Mouse (Mus musculus): ENCODE measurements around the gene Pgp. TPM values are rescaled to one million over a fixed set of nuclear protein-coding genes. Genes with fewer than 3 reads are reported as not detected.

Pgp gene
- polyA plus RNA-seq, 1 experiment from 2014 or later: 71.1 TPM

DNA sequence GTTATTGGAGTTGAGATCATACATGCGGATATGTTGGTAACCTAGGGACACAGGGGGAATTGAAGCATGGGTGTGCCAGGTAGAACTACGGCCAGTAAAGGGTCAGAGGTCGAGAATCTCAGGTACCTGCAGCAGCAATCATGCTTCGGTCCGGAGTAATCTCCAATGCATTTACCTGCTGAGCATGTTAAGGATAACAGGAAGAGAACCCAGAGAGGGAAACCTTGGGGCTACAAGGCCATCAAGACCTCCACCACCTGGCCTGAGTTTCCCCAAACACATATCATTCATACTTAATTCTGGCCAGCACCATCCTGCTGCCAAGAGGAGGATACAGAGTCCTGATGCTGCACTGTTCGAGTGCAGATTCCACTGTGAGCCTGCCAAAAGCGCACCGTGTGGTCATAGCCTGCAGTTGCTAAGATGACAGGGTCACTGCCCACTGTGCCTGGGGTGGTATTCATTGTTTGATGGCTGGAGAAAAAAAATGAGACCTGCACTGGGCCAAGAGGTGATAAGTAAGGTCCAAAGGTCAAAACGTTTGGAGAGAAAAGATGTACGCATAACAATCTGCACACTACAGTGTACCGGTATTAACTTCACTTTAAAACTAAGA, 7.9 kb downstream of the Pgp start:
- H3K27me3 ChIP-seq (ENCODE audit: control insufficient read depth, insufficient read depth, low read length): no peaks in the 10 kb centered on the region
- H3K4me1 ChIP-seq (ENCODE audit: control insufficient read depth, insufficient read depth, low read length): peaks cover 7% of the 10 kb centered on the region
- H3K9ac ChIP-seq (ENCODE audit: low read length): peak overlapping the region; percentile 92
- 45% methylated on average over 11 of the region's 11 CpGs for WGBS
- H3K4me3 ChIP-seq (ENCODE audit: low read length): peak overlapping the region; percentile 88
- H3K27ac ChIP-seq (ENCODE audit: low read length): no peak overlapping the region
- peak overlapping the region; percentile 66 for H3K4me2 ChIP-seq (ENCODE audit: low read depth, low read length)
- H3K36me3 ChIP-seq (ENCODE audit: control insufficient read depth, insufficient read depth): peaks cover 28% of the 10 kb centered on the region
- no peaks in the 10 kb centered on the region for H3K9me3 ChIP-seq (replicated peaks; ENCODE audit: control insufficient read depth, low read length)
- no peak for ATAC-seq (replicated peaks; ENCODE audit: extremely low read depth, insufficient read depth, low FRiP score)

- Histone ChIP-seq H3K27ac (ENCODE audit: low read length) (peak within 1 kb of the TSS; percentile 95), H3K4me1 (ENCODE audit: control insufficient read depth, insufficient read depth, low read length) (peaks cover 7% of the 10 kb centered on the region), H3K9me3 (replicated peaks; ENCODE audit: control insufficient read depth, low read length) (no peaks in the 10 kb centered on the region), H3K36me3 (ENCODE audit: control insufficient read depth, insufficient read depth) (peaks cover 28% of the 10 kb centered on the region), H3K4me3 (ENCODE audit: low read length) (peak within 1 kb of the TSS; percentile 88), H3K4me2 (ENCODE audit: low read depth, low read length) (peak within 1 kb of the TSS; percentile 66), H3K9ac (ENCODE audit: low read length) (peak within 1 kb of the TSS; percentile 92), H3K27me3 (ENCODE audit: control insufficient read depth, insufficient read depth, low read length) (no peaks in the 10 kb centered on the region)
- under 1% methylated on average over 48 of the region's 48 CpGs for WGBS
- ATAC-seq (replicated peaks; ENCODE audit: extremely low read depth, insufficient read depth, low FRiP score): peak; percentile 93
These were observed 8.6 kb downstream of the Pgp start, which contains the start of gene Mlst8 for GRCm38 (mm10) chr17:24478663-24479380. Gene Mlst8 (minus strand): TSS chr17:24479078.

- Histone ChIP-seq H3K4me2 (ENCODE audit: low read depth, low read length) (peak overlapping the region; percentile 45; the same call in 1 of the 2 replicates), H3K4me3 (ENCODE audit: low read length) (peak overlapping the region; percentile 88), H3K27me3 (ENCODE audit: control insufficient read depth, insufficient read depth, low read length) (no peaks in the 10 kb centered on the region), H3K9ac (ENCODE audit: low read length) (no peak overlapping the region; the same call in 1 of the 2 replicates), H3K27ac (ENCODE audit: low read length) (no peak overlapping the region), H3K36me3 (ENCODE audit: control insufficient read depth, insufficient read depth) (peaks cover 27% of the 10 kb centered on the region), H3K9me3 (replicated peaks; ENCODE audit: control insufficient read depth, low read length) (no peaks in the 10 kb centered on the region), H3K4me1 (ENCODE audit: control insufficient read depth, insufficient read depth, low read length) (peaks cover 7% of the 10 kb centered on the region)
- 14% methylated on average over 1 of the region's 1 CpGs for WGBS
- ATAC-seq (replicated peaks; ENCODE audit: extremely low read depth, insufficient read depth, low FRiP score): no peak
These were observed 9.2 kb downstream of the Pgp start for GRCm38 (mm10) chr17:24479431-24479830.

GRCm38 (mm10) chr17:24480201-24480826, 10.1 kb downstream of the Pgp start:
- no peaks in the 10 kb centered on the region for H3K27me3 ChIP-seq (ENCODE audit: control insufficient read depth, insufficient read depth, low read length)
- H3K4me2 ChIP-seq (ENCODE audit: low read depth, low read length): no peak overlapping the region
- H3K9ac ChIP-seq (ENCODE audit: low read length): no peak overlapping the region
- H3K27ac ChIP-seq (ENCODE audit: low read length): no peak overlapping the region
- ATAC-seq (replicated peaks; ENCODE audit: extremely low read depth, insufficient read depth, low FRiP score): no peak
- WGBS: 43% methylated on average over 3 of the region's 3 CpGs
- peaks cover 9% of the 10 kb centered on the region for H3K4me1 ChIP-seq (ENCODE audit: control insufficient read depth, insufficient read depth, low read length)
- H3K36me3 ChIP-seq (ENCODE audit: control insufficient read depth, insufficient read depth): peaks cover 18% of the 10 kb centered on the region
- H3K9me3 ChIP-seq (replicated peaks; ENCODE audit: control insufficient read depth, low read length): no peaks in the 10 kb centered on the region
- no peak overlapping the region for H3K4me3 ChIP-seq (ENCODE audit: low read length)

DNA sequence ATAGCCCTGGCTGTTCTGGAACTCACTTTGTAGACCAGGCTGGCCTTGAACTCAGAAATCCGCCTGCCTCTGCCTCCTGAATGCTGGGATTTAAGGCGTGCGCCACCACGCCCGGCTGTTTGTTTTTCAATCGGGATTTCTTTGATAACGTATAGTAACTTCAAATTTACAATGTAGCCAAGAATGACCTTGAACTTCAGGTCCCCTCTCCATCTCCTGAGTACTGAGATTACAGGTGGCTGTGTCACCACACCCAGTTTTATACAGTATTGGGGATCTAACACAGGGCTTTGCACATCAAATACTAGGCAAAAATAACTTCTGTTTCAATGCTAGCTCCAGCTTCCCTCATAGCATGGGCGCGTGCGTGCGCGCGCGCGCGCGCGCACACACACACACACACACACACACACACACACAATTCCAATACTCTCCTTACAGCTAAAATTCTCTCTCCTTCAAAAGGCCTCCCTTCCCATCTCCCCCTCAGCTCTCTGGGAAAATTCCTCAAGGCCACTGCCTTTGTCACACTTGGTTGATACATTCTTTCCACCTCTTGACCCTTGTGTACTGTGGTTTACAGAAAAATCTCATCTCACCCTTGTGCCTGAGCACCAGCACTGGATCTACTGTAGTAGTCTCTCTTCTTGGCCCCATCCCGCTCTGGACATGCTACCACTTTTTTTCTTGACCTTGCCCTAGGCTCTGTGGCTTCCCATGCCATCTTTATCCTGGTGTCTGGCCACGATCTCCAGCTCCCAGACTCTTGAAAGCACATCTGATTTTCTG, 11.0 kb downstream of the Pgp start:
- no peaks in the 10 kb centered on the region for H3K27me3 ChIP-seq (ENCODE audit: control insufficient read depth, insufficient read depth, low read length)
- WGBS: 92% methylated on average over 20 of the region's 20 CpGs
- peaks cover 9% of the 10 kb centered on the region for H3K36me3 ChIP-seq (ENCODE audit: control insufficient read depth, insufficient read depth)
- H3K27ac ChIP-seq (ENCODE audit: low read length): no peak overlapping the region
- H3K4me3 ChIP-seq (ENCODE audit: low read length): no peak overlapping the region
- no peak for ATAC-seq (replicated peaks; ENCODE audit: extremely low read depth, insufficient read depth, low FRiP score)
- H3K9ac ChIP-seq (ENCODE audit: low read length): no peak overlapping the region
- H3K4me1 ChIP-seq (ENCODE audit: control insufficient read depth, insufficient read depth, low read length): peaks cover 13% of the 10 kb centered on the region
- H3K4me2 ChIP-seq (ENCODE audit: low read depth, low read length): no peak overlapping the region
- no peaks in the 10 kb centered on the region for H3K9me3 ChIP-seq (replicated peaks; ENCODE audit: control insufficient read depth, low read length)

GRCm38 (mm10) chr17:24483495-24483894, 13.3 kb downstream of the Pgp start:
- no peak for ATAC-seq (replicated peaks; ENCODE audit: extremely low read depth, insufficient read depth, low FRiP score)
- H3K4me2 ChIP-seq (ENCODE audit: low read depth, low read length): no peak overlapping the region
- H3K9ac ChIP-seq (ENCODE audit: low read length): no peak overlapping the region
- H3K4me1 ChIP-seq (ENCODE audit: control insufficient read depth, insufficient read depth, low read length): peaks cover 8% of the 10 kb centered on the region
- H3K27ac ChIP-seq (ENCODE audit: low read length): no peak overlapping the region
- H3K4me3 ChIP-seq (ENCODE audit: low read length): no peak overlapping the region
- no peaks in the 10 kb centered on the region for H3K36me3 ChIP-seq (ENCODE audit: control insufficient read depth, insufficient read depth)
- H3K9me3 ChIP-seq (replicated peaks; ENCODE audit: control insufficient read depth, low read length): no peaks in the 10 kb centered on the region
- 94% methylated on average over 3 of the region's 3 CpGs for WGBS
- peaks cover 19% of the 10 kb centered on the region for H3K27me3 ChIP-seq (ENCODE audit: control insufficient read depth, insufficient read depth, low read length)

DNA sequence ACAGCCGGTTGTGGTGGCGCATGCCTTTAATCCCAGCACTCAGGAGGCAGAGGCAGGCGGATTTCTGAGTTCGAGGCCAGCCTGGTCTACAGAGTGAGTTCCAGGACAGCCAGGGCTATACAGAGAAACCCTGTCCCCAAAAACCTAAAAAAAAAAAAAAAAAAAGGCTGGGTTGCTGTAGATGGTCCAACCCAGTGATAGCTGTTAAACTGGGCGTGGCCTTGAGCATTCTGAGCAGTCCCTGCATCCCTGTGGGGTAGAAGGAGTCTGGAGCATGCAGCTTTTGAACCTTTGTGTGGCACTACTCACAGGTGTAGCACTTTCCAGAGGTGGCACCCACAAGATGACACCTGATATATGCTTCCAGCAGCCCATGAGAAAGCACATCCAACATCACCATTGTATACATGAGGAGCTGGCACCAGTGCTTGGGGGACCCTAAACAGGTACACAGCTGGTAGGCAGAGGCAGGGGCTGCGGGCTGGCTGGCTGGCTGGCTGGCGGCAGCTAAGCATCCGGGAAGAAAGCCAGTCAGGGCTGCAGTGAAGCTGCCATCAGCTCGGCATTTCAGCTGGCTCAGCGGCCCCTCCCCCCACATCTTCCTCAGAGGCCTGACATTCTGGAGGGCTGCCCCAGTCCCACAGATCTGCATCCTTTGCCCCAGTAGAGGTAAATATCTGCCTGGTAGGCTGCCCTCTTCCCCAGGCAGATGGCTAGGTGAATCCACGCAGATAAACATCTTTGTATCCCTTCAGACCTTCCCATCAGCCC, 15.1 kb downstream of the Pgp start:
- Histone ChIP-seq H3K9ac (ENCODE audit: low read length) (no peak overlapping the region), H3K27me3 (ENCODE audit: control insufficient read depth, insufficient read depth, low read length) (peaks cover 31% of the 10 kb centered on the region), H3K4me1 (ENCODE audit: control insufficient read depth, insufficient read depth, low read length) (peaks cover 8% of the 10 kb centered on the region), H3K4me2 (ENCODE audit: low read depth, low read length) (no peak overlapping the region), H3K9me3 (replicated peaks; ENCODE audit: control insufficient read depth, low read length) (no peaks in the 10 kb centered on the region), H3K36me3 (ENCODE audit: control insufficient read depth, insufficient read depth) (no peaks in the 10 kb centered on the region), H3K4me3 (ENCODE audit: low read length) (no peak overlapping the region), H3K27ac (ENCODE audit: low read length) (no peak overlapping the region)
- WGBS: 42% methylated on average over 11 of the region's 11 CpGs
- ATAC-seq (replicated peaks; ENCODE audit: extremely low read depth, insufficient read depth, low FRiP score): no peak

DNA sequence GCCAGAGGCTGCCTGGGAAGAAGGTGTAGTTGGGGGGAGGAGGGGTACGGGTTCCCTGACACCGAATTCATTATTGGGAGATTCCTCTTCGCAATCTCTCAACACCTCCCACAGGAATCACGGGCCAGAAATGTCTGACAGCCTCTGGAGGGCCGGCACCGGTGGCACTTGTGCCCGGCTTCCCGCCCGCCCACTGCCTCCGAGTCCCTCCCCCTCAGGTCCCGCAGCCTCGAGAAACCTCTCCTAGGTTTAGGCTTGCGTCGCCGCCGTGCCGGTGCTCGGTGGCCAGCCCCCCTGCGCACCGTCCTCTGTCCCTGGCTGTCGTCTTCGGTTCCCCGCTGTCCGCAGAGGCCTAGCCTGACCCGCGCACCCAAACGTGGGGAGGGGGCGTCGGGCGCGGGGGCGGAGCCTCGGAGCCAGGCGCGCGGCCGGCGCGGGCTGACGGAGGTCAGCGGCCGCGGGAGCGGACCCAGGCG, 18.0 kb downstream of the Pgp start, which contains the start of gene Caskin1:
Gene Caskin1, plus strand, starts transcription at position 416 of the 476 bp plus-strand sequence.
- no peaks in the 10 kb centered on the region for H3K36me3 ChIP-seq (ENCODE audit: control insufficient read depth, insufficient read depth)
- no peak within 1 kb of the TSS for H3K27ac ChIP-seq (ENCODE audit: low read length)
- H3K27me3 ChIP-seq (ENCODE audit: control insufficient read depth, insufficient read depth, low read length): peaks cover 40% of the 10 kb centered on the region
- H3K4me2 ChIP-seq (ENCODE audit: low read depth, low read length): peak within 1 kb of the TSS; percentile 100
- peak within 1 kb of the TSS; percentile 76 for H3K4me3 ChIP-seq (ENCODE audit: low read length)
- peak within 1 kb of the TSS; percentile 77 for H3K9ac ChIP-seq (ENCODE audit: low read length)
- H3K9me3 ChIP-seq (replicated peaks; ENCODE audit: control insufficient read depth, low read length): no peaks in the 10 kb centered on the region
- peak; percentile 24; the same call in 1 of the 2 replicates for ATAC-seq (replicated peaks; ENCODE audit: extremely low read depth, insufficient read depth, low FRiP score)
- H3K4me1 ChIP-seq (ENCODE audit: control insufficient read depth, insufficient read depth, low read length): peaks cover 8% of the 10 kb centered on the region
- WGBS: under 1% methylated on average over 33 of the region's 45 CpGs

All from heart, embryonic 16.5 days (tissue).